Mouse (Mus musculus) heart, embryonic 14.5 days (tissue): ENCODE results near the gene Cdk12. TPM values are rescaled to one million over a fixed set of nuclear protein-coding genes. Genes with fewer than 3 reads are reported as not detected.

ENCODE experiments used
- ATAC-seq: fragments of 200-750 bp; cut with Nextera tagmentation; 2 replicates; pipeline ENCODE4 v1.8.0; 2017; ENCODE audit warnings: low read depth, moderate TSS enrichment; ENCODE audit not compliant: insufficient number of reproducible peaks, insufficient read depth, low FRiP score
- H3K27ac ChIP-seq, 2 experiments: fragments of 200-500 bp in 1 of 2; fragments of 300-500 bp in 1 of 2; sonication (generic) in 1 of 2; replicated peaks in 1 of 2; 2 replicates each; pipeline ENCODE4 v1.5.1; 2012 to 2014; ENCODE audit warnings: low read depth in 2 of 2, low read length in 2 of 2, control low read depth in 1 of 2, mild to moderate bottlenecking in 1 of 2, mixed read lengths in 1 of 2; ENCODE audit not compliant: control insufficient read depth in 1 of 2, insufficient read depth in 1 of 2
- H3K27me3 ChIP-seq: fragments of 300-500 bp; sonication (generic); 2 replicates; pipeline ENCODE4 v1.6.1; 2014; ENCODE audit warnings: mild to moderate bottlenecking, low read length, control low read depth; ENCODE audit not compliant: control insufficient read depth, insufficient read depth
- H3K36me3 ChIP-seq: fragments of 300-500 bp; sonication (generic); 2 replicates; pipeline ENCODE4 v1.6.1; 2014; ENCODE audit warnings: mild to moderate bottlenecking, control low read depth, low read length, mixed read lengths; ENCODE audit not compliant: control insufficient read depth, insufficient read depth
- H3K4me1 ChIP-seq, 2 experiments: fragments of 200-500 bp in 1 of 2; fragments of 300-500 bp in 1 of 2; sonication (generic) in 1 of 2; 2 replicates each; pipeline ENCODE4 v1.6.1; 2012 to 2014; ENCODE audit warnings: low read length in 2 of 2, control low read depth in 1 of 2, mixed read lengths in 1 of 2; ENCODE audit not compliant: control insufficient read depth in 2 of 2, insufficient read depth in 2 of 2
- H3K4me2 ChIP-seq: fragments of 300-500 bp; sonication (generic); 2 replicates; pipeline ENCODE4 v1.6.1; 2014; ENCODE audit warnings: mild to moderate bottlenecking, low read length
- H3K4me3 ChIP-seq, 2 experiments: fragments of 200-500 bp in 1 of 2; fragments of 300-500 bp in 1 of 2; sonication (generic) in 1 of 2; 2 replicates each; pipeline ENCODE4 v1.5.1; 2012 to 2014; ENCODE audit warnings: low read length in 2 of 2, mild to moderate bottlenecking in 2 of 2, control low read depth in 1 of 2, low read depth in 1 of 2, moderate library complexity in 1 of 2; ENCODE audit not compliant: control insufficient read depth in 1 of 2, insufficient read depth in 1 of 2
- H3K9ac ChIP-seq: fragments of 300-500 bp; sonication (generic); 2 replicates; pipeline ENCODE4 v1.6.1; 2014; ENCODE audit warnings: mild to moderate bottlenecking, low read length
- H3K9me3 ChIP-seq: fragments of 300-500 bp; sonication (generic); 2 replicates; pipeline ENCODE4 v1.6.1; 2016; ENCODE audit warnings: low read length, control low read depth; ENCODE audit not compliant: control insufficient read depth
- WGBS: fragments of 180-500 bp; shearing (Covaris S2); extraction: QIAGEN DNeasy Blood & Tissue Kit; methylation state at CpG from one replicate; pipeline ENCODE4 v1.1.7; 2014; 5-methylcytosine and 5-hydroxymethylcytosine counted together
- microRNA-seq: library from miRNA; unstranded; fragments of <30 nt; microRNA quantifications from one replicate; pipeline ENCODE4, GENCODE M21; 2016
- polyA plus RNA-seq: library from polyadenylated mRNA; unstranded; fragments of >200 nt; fragmentation: Nextera tagmentation; extraction: Ambion mirVana; gene quantifications from 2 replicates; pipeline ENCODE4 v1.2.1, GENCODE M21; 2014

Gene Cdk12
- polyA plus RNA-seq, 1 experiment from 2014 or later = 9.8 TPM

GRCm38 (mm10) chr11:98328031-98328370 lies 125.1 kb downstream of the Cdk12 start:
- H3K27ac ChIP-seq = no peak overlapping the region
- H3K4me1 ChIP-seq = peaks cover 3 to 18% of the 10 kb centered on the region in 2 experiments; a peak in 3 of 4 replicates
- no peaks in the 10 kb centered on the region for H3K36me3 ChIP-seq
- H3K4me3 ChIP-seq = peak overlapping the region; percentile 2 to 32; a peak in 3 of 4 replicates
- peak overlapping the region; percentile 59 for H3K4me2 ChIP-seq
- H3K9me3 ChIP-seq = no peaks in the 10 kb centered on the region
- no peak overlapping the region for H3K9ac ChIP-seq
- H3K27me3 ChIP-seq = peaks cover 100% of the 10 kb centered on the region
- WGBS = under 1% methylated on average over 33 of the region's 35 CpGs
- ATAC-seq = no peak

Small RNA genes within 50 kb of the gene (microRNA-seq; reads per million reads assigned to microRNA genes)
- gene Gm27399 (not detected), gene Mir5119 (not detected)

Other genes with a start within 250 kb of the Cdk12 start
- 0.43 and 0.66 TPM in 2 replicates for gene Plxdc1, start 216.6 kb upstream of the Cdk12 start, polyA plus RNA-seq
- 3.2 and 4.0 TPM in 2 replicates for gene Arl5c, start 206.9 kb upstream of the Cdk12 start, polyA plus RNA-seq
- gene Cacnb1, start 180.0 kb upstream of the Cdk12 start, polyA plus RNA-seq = 7.1 and 7.9 TPM in 2 replicates
- 721 and 767 TPM in 2 replicates for gene Rpl19, start 176.3 kb upstream of the Cdk12 start, polyA plus RNA-seq
- 0.59 and 0.78 TPM in 2 replicates for gene Stac2, start 149.6 kb upstream of the Cdk12 start, polyA plus RNA-seq
- gene Fbxl20, start 52.7 kb upstream of the Cdk12 start, polyA plus RNA-seq = 14.9 and 17.7 TPM in 2 replicates
- gene Med1, start 9.8 kb upstream of the Cdk12 start, polyA plus RNA-seq = 40.2 TPM in 2 replicates
- not detected in 2 replicates for gene Neurod2, start 126.6 kb downstream of the Cdk12 start, polyA plus RNA-seq
- gene Ppp1r1b, start 145.3 kb downstream of the Cdk12 start, polyA plus RNA-seq = 42.2 and 48.3 TPM in 2 replicates
- gene Stard3, start 155.3 kb downstream of the Cdk12 start, polyA plus RNA-seq = 33.1 and 35.4 TPM in 2 replicates
- gene Tcap, start 180.8 kb downstream of the Cdk12 start, polyA plus RNA-seq = 169 and 178 TPM in 2 replicates
- gene Pnmt, start 183.4 kb downstream of the Cdk12 start, polyA plus RNA-seq = 0.70 and 0.86 TPM in 2 replicates
- 14.2 and 15.5 TPM in 2 replicates for gene Pgap3, start 197.4 kb downstream of the Cdk12 start, polyA plus RNA-seq
- gene Erbb2, start 209.4 kb downstream of the Cdk12 start, polyA plus RNA-seq = 54.5 and 55.1 TPM in 2 replicates
- gene Mien1, start 235.9 kb downstream of the Cdk12 start, polyA plus RNA-seq = 120 and 138 TPM in 2 replicates
- 0.50 TPM in 1 of 2 replicates, not detected in the other for gene Grb7, start 243.3 kb downstream of the Cdk12 start, polyA plus RNA-seq